Mouse (Mus musculus) erythroblast, embryonic 14.5 days (primary cell): ENCODE data around the gene Washc2. TPM values are rescaled to one million over a fixed set of nuclear protein-coding genes. Genes with fewer than 3 reads are reported as not detected.

Experiments used
- H3K27me3 ChIP-seq: 2 replicates; pipeline ENCODE4 v1.6.1; 2012; ENCODE audit warnings: inconsistent platforms; ENCODE audit not compliant: control insufficient read depth
- H3K36me3 ChIP-seq: 2 replicates; pipeline ENCODE4 v1.6.1; 2012; ENCODE audit warnings: mild to moderate bottlenecking, inconsistent platforms; ENCODE audit not compliant: control insufficient read depth
- H3K4me1 ChIP-seq: 2 replicates; pipeline ENCODE4 v1.6.1; 2012; ENCODE audit warnings: inconsistent platforms; ENCODE audit not compliant: control insufficient read depth
- H3K4me3 ChIP-seq: replicated peaks from 2 replicates; pipeline ENCODE3; 2012; ENCODE audit warnings: moderate library complexity, mild to moderate bottlenecking, inconsistent platforms
- H3K9me3 ChIP-seq: 2 replicates; pipeline ENCODE4 v1.6.1; 2012; ENCODE audit warnings: low read length, inconsistent platforms, mixed read lengths; ENCODE audit not compliant: control insufficient read depth
- GATA1 ChIP-seq: IDR thresholded peaks from 2 replicates; pipeline ENCODE4 v1.6.1; 2012; ENCODE audit warnings: low read length, inconsistent platforms, mixed read lengths
- TAL1 ChIP-seq: IDR thresholded peaks from 3 replicates; pipeline ENCODE4 v1.6.1; 2012; ENCODE audit warnings: low read length, inconsistent platforms, mixed read lengths
- polyA plus RNA-seq: library from polyadenylated mRNA; stranded (reverse); fragments of >175 nt; gene quantifications from 2 replicates; pipeline ENCODE4 v1.2.3, GENCODE M21; 2012

Gene Washc2
- polyA plus RNA-seq, 1 experiment, result 0.52 TPM

- H3K4me1 ChIP-seq, result no peaks in the 10 kb centered on the region
- H3K4me3 ChIP-seq, result no peak overlapping the region
- H3K36me3 ChIP-seq, result peaks cover 32% of the 10 kb centered on the region
- H3K9me3 ChIP-seq, result no peaks in the 10 kb centered on the region
- TF ChIP-seq TAL1 (no peak), GATA1 (no peak)
- no peaks in the 10 kb centered on the region for H3K27me3 ChIP-seq
These were observed 32.5 kb downstream of the Washc2 start for GRCm38 (mm10) chr6:116240371-116240770.

DNA sequence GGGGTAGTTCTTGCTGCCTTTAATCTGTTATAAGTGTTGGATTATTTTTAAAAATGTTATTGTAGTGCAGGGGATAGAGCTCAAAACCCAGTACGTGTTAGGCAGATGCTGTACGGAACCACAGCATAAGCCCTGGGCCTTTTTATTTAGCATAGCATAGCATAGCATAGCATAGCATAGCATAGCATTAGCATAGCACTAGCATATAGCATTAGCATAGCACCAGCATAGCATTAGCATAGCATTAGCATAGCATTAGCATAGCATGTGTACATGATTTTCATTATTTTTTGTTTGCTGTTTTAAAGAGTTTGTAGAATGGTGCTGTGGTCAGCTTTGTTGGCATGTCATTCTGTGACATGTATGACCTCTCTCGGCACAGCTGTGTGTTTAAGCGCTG, 51.8 kb downstream of the Washc2 start:
- TF ChIP-seq TAL1 (no peak), GATA1 (no peak)
- Histone ChIP-seq H3K9me3 (no peaks in the 10 kb centered on the region), H3K4me3 (no peak overlapping the region), H3K36me3 (peaks cover 23% of the 10 kb centered on the region), H3K4me1 (peaks cover 13% of the 10 kb centered on the region), H3K27me3 (no peaks in the 10 kb centered on the region)

GRCm38 (mm10) chr6:116260481-116260880, 52.6 kb downstream of the Washc2 start:
- Histone ChIP-seq H3K4me1 (peaks cover 21% of the 10 kb centered on the region), H3K36me3 (peaks cover 23% of the 10 kb centered on the region), H3K9me3 (no peaks in the 10 kb centered on the region), H3K4me3 (no peak overlapping the region), H3K27me3 (no peaks in the 10 kb centered on the region)
- TF ChIP-seq GATA1, result no peak
- TF ChIP-seq TAL1, result no peak

GRCm38 (mm10) chr6:116262824-116263223, 55.0 kb downstream of the Washc2 start:
- TF ChIP-seq GATA1 (no peak), TAL1 (no peak)
- Histone ChIP-seq H3K4me1 (peaks cover 36% of the 10 kb centered on the region), H3K27me3 (no peaks in the 10 kb centered on the region), H3K36me3 (peaks cover 15% of the 10 kb centered on the region), H3K4me3 (no peak overlapping the region), H3K9me3 (no peaks in the 10 kb centered on the region)

DNA sequence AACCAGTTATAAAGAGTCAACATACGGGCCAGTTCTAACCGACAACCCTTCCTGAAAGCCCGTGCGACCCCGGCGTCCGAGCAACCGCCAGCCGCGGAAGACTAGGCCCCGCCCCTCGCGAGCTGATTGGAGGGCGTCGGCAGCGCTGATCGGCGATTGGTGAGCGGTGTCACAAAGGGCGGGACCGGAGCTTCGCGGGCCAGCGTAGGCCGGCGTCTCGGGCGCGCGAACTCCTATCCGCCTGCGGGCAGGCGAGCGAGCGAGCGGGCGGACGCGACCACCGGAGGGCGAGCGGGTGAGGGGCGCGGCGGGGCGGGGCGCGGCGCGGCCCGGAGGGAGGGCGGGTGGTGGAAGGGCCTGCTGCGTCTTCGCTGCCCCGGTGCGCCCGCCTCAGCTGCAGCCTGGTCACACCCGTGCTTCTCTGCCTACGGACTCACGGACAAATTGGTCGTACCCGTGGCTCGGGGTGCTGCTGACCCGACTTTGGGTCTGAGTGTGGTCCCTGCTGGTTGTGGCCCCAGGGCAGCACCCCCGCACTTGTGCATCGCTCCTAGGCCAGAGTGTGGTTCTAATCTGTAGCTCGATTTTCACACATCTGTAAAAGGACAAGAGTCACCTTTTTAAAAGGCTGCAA, 56.3 kb downstream of the Washc2 start, which contains the start of gene Zfand4:
Gene Zfand4 (plus strand): TSS at position 205 of the 634 bp plus-strand sequence.
- no peaks in the 10 kb centered on the region for H3K27me3 ChIP-seq
- TF ChIP-seq TAL1, result no peak
- no peak for TF ChIP-seq GATA1
- H3K4me1 ChIP-seq, result peaks cover 36% of the 10 kb centered on the region
- peaks cover 9% of the 10 kb centered on the region for H3K36me3 ChIP-seq
- H3K9me3 ChIP-seq, result no peaks in the 10 kb centered on the region
- H3K4me3 ChIP-seq, result peak within 1 kb of the TSS; percentile 84

- H3K9me3 ChIP-seq, result no peaks in the 10 kb centered on the region
- no peaks in the 10 kb centered on the region for H3K27me3 ChIP-seq
- H3K4me3 ChIP-seq, result peak overlapping the region; percentile 84
- peaks cover 6% of the 10 kb centered on the region for H3K36me3 ChIP-seq
- H3K4me1 ChIP-seq, result peaks cover 36% of the 10 kb centered on the region
- TF ChIP-seq TAL1 (no peak), GATA1 (no peak)
These were observed 57.0 kb downstream of the Washc2 start for GRCm38 (mm10) chr6:116264836-116265235.

DNA sequence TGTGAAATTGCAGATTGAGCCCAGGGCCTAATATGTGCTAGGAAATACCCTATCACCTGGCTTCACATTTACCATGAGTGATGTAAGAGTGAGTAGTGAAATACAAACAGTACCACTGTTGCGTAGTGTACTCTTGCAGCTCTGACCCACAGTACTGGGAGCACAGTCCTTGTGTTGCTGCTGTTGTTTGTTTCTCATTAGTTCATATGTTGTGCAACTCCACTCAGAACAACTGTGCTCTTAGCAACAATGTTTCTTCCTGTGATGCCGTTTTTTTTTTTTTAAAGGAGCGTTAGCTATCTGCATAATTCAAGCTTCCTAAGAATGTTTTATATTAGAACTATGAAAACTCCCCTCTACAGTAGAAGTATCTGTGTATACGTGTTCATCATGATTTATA, 57.8 kb downstream of the Washc2 start:
- Histone ChIP-seq H3K9me3 (no peaks in the 10 kb centered on the region), H3K27me3 (no peaks in the 10 kb centered on the region), H3K4me3 (peak overlapping the region; percentile 46), H3K4me1 (peaks cover 36% of the 10 kb centered on the region), H3K36me3 (peaks cover 3% of the 10 kb centered on the region)
- TF ChIP-seq GATA1 (no peak), TAL1 (no peak)

- Histone ChIP-seq H3K4me3 (peak overlapping the region; percentile 46), H3K4me1 (peaks cover 36% of the 10 kb centered on the region), H3K9me3 (no peaks in the 10 kb centered on the region), H3K36me3 (no peaks in the 10 kb centered on the region; the same call in 1 of the 2 replicates), H3K27me3 (no peaks in the 10 kb centered on the region)
- TF ChIP-seq TAL1 (no peak), GATA1 (no peak)
These were observed 58.7 kb downstream of the Washc2 start for GRCm38 (mm10) chr6:116266273-116267109.

DNA sequence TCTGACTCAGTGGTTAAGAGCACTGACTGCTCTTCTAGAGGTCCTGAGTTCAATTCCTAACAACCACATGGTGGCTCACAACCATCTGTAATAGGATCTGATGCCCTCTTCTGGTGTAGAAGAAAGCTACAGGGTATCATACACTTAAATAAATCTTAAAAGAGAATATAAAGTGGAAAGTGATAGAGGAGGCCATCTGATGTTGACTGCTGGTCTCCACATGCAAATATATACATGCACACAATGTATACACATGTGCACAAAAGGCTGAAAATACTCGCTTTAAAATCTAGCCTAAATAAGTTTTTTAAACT, 59.2 kb downstream of the Washc2 start:
- H3K36me3 ChIP-seq, result no peaks in the 10 kb centered on the region; the same call in 1 of the 2 replicates
- H3K27me3 ChIP-seq, result no peaks in the 10 kb centered on the region
- H3K4me3 ChIP-seq, result no peak overlapping the region
- TF ChIP-seq GATA1, result no peak
- no peak for TF ChIP-seq TAL1
- no peaks in the 10 kb centered on the region for H3K9me3 ChIP-seq
- peaks cover 36% of the 10 kb centered on the region for H3K4me1 ChIP-seq
